Mouse (Mus musculus) megakaryocyte, embryonic 14.5 days (primary cell): Measurements from ENCODE around the gene Itih5.

Experiments
- FLI1 ChIP-seq: IDR thresholded peaks from 2 replicates; pipeline ENCODE4 v1.6.1; 2012; ENCODE audit warnings: low read length, inconsistent platforms, mixed read lengths
- GATA1 ChIP-seq: IDR thresholded peaks from 3 replicates; pipeline ENCODE4 v1.6.1; 2012; ENCODE audit warnings: mixed read lengths, low read length, inconsistent platforms, borderline replicate concordance

DNA sequence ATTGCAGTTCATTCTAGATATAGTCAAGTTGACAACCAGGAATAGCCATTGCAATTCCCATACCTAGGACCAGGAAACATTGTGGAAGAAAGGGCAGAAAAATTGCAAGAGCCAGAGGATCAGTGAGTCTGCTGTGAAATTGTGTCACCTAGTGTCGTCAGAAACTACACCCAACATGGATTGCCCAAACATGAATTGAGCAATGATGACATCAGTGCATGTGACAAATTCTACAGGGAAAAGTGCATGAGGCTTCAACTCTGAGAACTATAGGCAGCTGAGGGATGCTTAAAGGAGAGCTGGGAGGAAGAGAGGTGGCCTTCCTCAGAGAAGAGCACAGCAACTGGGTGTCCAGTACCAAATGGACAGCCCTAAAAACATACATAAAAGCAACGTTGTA, 16.1 kb upstream of the Itih5 start:
- TF ChIP-seq GATA1 (no peak), FLI1 (no peak)
